Mouse (Mus musculus) CH12.LX (cell line): ENCODE results near the gene Rtl6.

Experiments
- CTCF ChIP-seq, 2 experiments: IDR thresholded peaks in 1 of 2; conservative IDR thresholded peaks in 1 of 2; 2 replicates each; pipeline ENCODE4 v1.5.1; 2011 to 2012; ENCODE audit warnings: low read depth in 2 of 2, low read length in 2 of 2, improper control_type of control experiment in 1 of 2, inconsistent platforms in 1 of 2, mild to moderate bottlenecking in 1 of 2, moderate library complexity in 1 of 2
- KAT2A ChIP-seq: IDR thresholded peaks from 2 replicates; pipeline ENCODE4 v1.6.1; 2012; ENCODE audit warnings: low read length, improper control_type of control experiment, inconsistent platforms; ENCODE audit not compliant: insufficient replicate concordance
- MAFK ChIP-seq: IDR thresholded peaks from 2 replicates; pipeline ENCODE4 v1.6.1; 2011; ENCODE audit warnings: low read length, improper control_type of control experiment; ENCODE audit not compliant: insufficient replicate concordance
- POLR2A ChIP-seq: IDR thresholded peaks from 2 replicates; pipeline ENCODE4 v1.6.1; 2011; ENCODE audit warnings: low read depth, mild to moderate bottlenecking, improper control_type of control experiment, low read length
- TBP ChIP-seq: conservative IDR thresholded peaks from 2 replicates; pipeline ENCODE4 v1.6.1; 2011; ENCODE audit warnings: low read depth, low read length, improper control_type of control experiment
- UBTF ChIP-seq: IDR thresholded peaks from 2 replicates; pipeline ENCODE4 v1.6.1; 2012; ENCODE audit warnings: low read depth, mild to moderate bottlenecking, inconsistent platforms, low read length, improper control_type of control experiment, moderate library complexity

- no peak for TF ChIP-seq UBTF
- TF ChIP-seq CTCF (conservative IDR thresholded peaks at IDR 0.05 in 1 of 2, IDR thresholded peaks at IDR 0.05 in 1 of 2; ENCODE audit: low read depth in 2 of 2, low read length in 2 of 2) = no peak
- no peak for TF ChIP-seq POLR2A
- TF ChIP-seq TBP = no peak
- no peak for TF ChIP-seq MAFK
- TF ChIP-seq KAT2A = no peak
Observed at GRCm38 (mm10) chr15:84536611-84537010, 21.0 kb downstream of the Rtl6 start.
